Mouse (Mus musculus) embryo, embryonic 11 days (tissue): Measurements from ENCODE around the gene Gpr27.
A peak's percentile ranks its signal among the peaks of the same experiment; 100 is the strongest.

Experiments
- DNase-seq: peaks from one replicate; pipeline ENCODE4 v3.0.0-alpha.2; 2015

Gpr27 gene

GRCm38 (mm10) chr6:99678108-99678507, 14.4 kb upstream of the Gpr27 start:
- no peak for DNase-seq

- no peak for DNase-seq
These were observed 8.5 kb upstream of the Gpr27 start for GRCm38 (mm10) chr6:99683974-99684373.

GRCm38 (mm10) chr6:99684899-99685298, 7.6 kb upstream of the Gpr27 start:
- peak; percentile 53 for DNase-seq

GRCm38 (mm10) chr6:99688513-99688912, 4.0 kb upstream of the Gpr27 start:
- DNase-seq, result no peak

- DNase-seq, result no peak
These were observed 743 bp upstream of the Gpr27 start for GRCm38 (mm10) chr6:99691666-99692205.

GRCm38 (mm10) chr6:99692916-99693841, 700 bp downstream of the Gpr27 start:
- DNase-seq, result peak; percentile 64

GRCm38 (mm10) chr6:99700484-99700883, 8.0 kb downstream of the Gpr27 start:
- DNase-seq, result no peak

- DNase-seq, result no peak
These were observed 19.2 kb downstream of the Gpr27 start for GRCm38 (mm10) chr6:99711576-99712101.

- DNase-seq, result no peak
These were observed 20.8 kb downstream of the Gpr27 start for GRCm38 (mm10) chr6:99713256-99713655.

GRCm38 (mm10) chr6:99715191-99715590, 22.7 kb downstream of the Gpr27 start:
- no peak for DNase-seq

GRCm38 (mm10) chr6:99715913-99716312, 23.4 kb downstream of the Gpr27 start:
- DNase-seq, result no peak

- no peak for DNase-seq
These were observed 28.6 kb downstream of the Gpr27 start for GRCm38 (mm10) chr6:99721032-99721431.

GRCm38 (mm10) chr6:99722390-99722789, 29.9 kb downstream of the Gpr27 start:
- no peak for DNase-seq

- peak; percentile 55 for DNase-seq
These were observed 33.6 kb downstream of the Gpr27 start, which contains the start of gene Prok2 for GRCm38 (mm10) chr6:99725971-99726561. TSS of gene Prok2 (minus strand) at chr6:99726392.

GRCm38 (mm10) chr6:99726576-99727303, 34.3 kb downstream of the Gpr27 start:
- DNase-seq, result peak; percentile 28

GRCm38 (mm10) chr6:99729853-99730252, 37.4 kb downstream of the Gpr27 start:
- DNase-seq, result no peak

- no peak for DNase-seq
These were observed 39.4 kb downstream of the Gpr27 start for GRCm38 (mm10) chr6:99731926-99732325.

- DNase-seq, result no peak
These were observed 40.2 kb downstream of the Gpr27 start for GRCm38 (mm10) chr6:99732673-99733072.

GRCm38 (mm10) chr6:99734666-99735065, 42.2 kb downstream of the Gpr27 start:
- DNase-seq, result no peak

GRCm38 (mm10) chr6:99742866-99743265, 50.4 kb downstream of the Gpr27 start:
- DNase-seq, result no peak
